Mouse (Mus musculus): ENCODE measurements around the gene Prdm10. TPM values are rescaled to one million over a fixed set of nuclear protein-coding genes. Genes with fewer than 3 reads are reported as not detected.

Prdm10 gene
- polyA plus RNA-seq, 1 experiment from 2014 or later = 6.5 TPM

- no peaks in the 10 kb centered on the region for H3K36me3 ChIP-seq (replicated peaks; ENCODE audit: control insufficient read depth, insufficient read depth, low read depth, low read length)
- no peak for DNase-seq (ENCODE audit: low spot score)
- H3K4me3 ChIP-seq (ENCODE audit: low read depth, low read length) = no peak overlapping the region
- no peak for ATAC-seq (replicated peaks; ENCODE audit: insufficient number of reproducible peaks, low FRiP score, low TSS enrichment, low read depth)
- no peak overlapping the region for H3K9ac ChIP-seq (replicated peaks; ENCODE audit: low read length)
- no peaks in the 10 kb centered on the region for H3K4me1 ChIP-seq (ENCODE audit: control insufficient read depth, insufficient read depth, low read length)
- no peaks in the 10 kb centered on the region for H3K9me3 ChIP-seq (replicated peaks; ENCODE audit: control insufficient read depth, low read length)
- no peak overlapping the region for H3K4me2 ChIP-seq (ENCODE audit: low read depth, low read length)
- 64% methylated on average over 11 of the region's 11 CpGs for WGBS
- no peaks in the 10 kb centered on the region for H3K27me3 ChIP-seq (ENCODE audit: control insufficient read depth, insufficient read depth, low read length)
- H3K27ac ChIP-seq (replicated peaks; ENCODE audit: low read depth, low read length) = no peak overlapping the region; the same call in 1 of the 2 replicates
These were observed 26.3 kb upstream of the Prdm10 start for GRCm38 (mm10) chr9:31253866-31254696.

- no peak overlapping the region for H3K4me3 ChIP-seq (ENCODE audit: low read depth, low read length)
- DNase-seq (ENCODE audit: low spot score) (no peak), ATAC-seq (replicated peaks; ENCODE audit: insufficient number of reproducible peaks, low FRiP score, low TSS enrichment, low read depth) (no peak)
- H3K36me3 ChIP-seq (replicated peaks; ENCODE audit: control insufficient read depth, insufficient read depth, low read depth, low read length) = no peaks in the 10 kb centered on the region
- 91% methylated on average over 7 of the region's 7 CpGs for WGBS
- no peaks in the 10 kb centered on the region for H3K27me3 ChIP-seq (ENCODE audit: control insufficient read depth, insufficient read depth, low read length)
- H3K4me2 ChIP-seq (ENCODE audit: low read depth, low read length) = no peak overlapping the region
- H3K27ac ChIP-seq (replicated peaks; ENCODE audit: low read depth, low read length) = no peak overlapping the region
- no peaks in the 10 kb centered on the region for H3K4me1 ChIP-seq (ENCODE audit: control insufficient read depth, insufficient read depth, low read length)
- no peaks in the 10 kb centered on the region for H3K9me3 ChIP-seq (replicated peaks; ENCODE audit: control insufficient read depth, low read length)
- H3K9ac ChIP-seq (replicated peaks; ENCODE audit: low read length) = no peak overlapping the region
These were observed 25.7 kb upstream of the Prdm10 start for GRCm38 (mm10) chr9:31254697-31255004.

GRCm38 (mm10) chr9:31255953-31256352 lies 24.4 kb upstream of the Prdm10 start:
- WGBS = 88% methylated on average over 7 of the region's 7 CpGs
- Histone ChIP-seq H3K9me3 (replicated peaks; ENCODE audit: control insufficient read depth, low read length) (no peaks in the 10 kb centered on the region), H3K27ac (replicated peaks; ENCODE audit: low read depth, low read length) (no peak overlapping the region), H3K9ac (replicated peaks; ENCODE audit: low read length) (no peak overlapping the region), H3K4me2 (ENCODE audit: low read depth, low read length) (no peak overlapping the region), H3K36me3 (replicated peaks; ENCODE audit: control insufficient read depth, insufficient read depth, low read depth, low read length) (no peaks in the 10 kb centered on the region), H3K27me3 (ENCODE audit: control insufficient read depth, insufficient read depth, low read length) (no peaks in the 10 kb centered on the region), H3K4me3 (ENCODE audit: low read depth, low read length) (no peak overlapping the region), H3K4me1 (ENCODE audit: control insufficient read depth, insufficient read depth, low read length) (no peaks in the 10 kb centered on the region)
- DNase-seq (ENCODE audit: low spot score) = no peak
- no peak for ATAC-seq (replicated peaks; ENCODE audit: insufficient number of reproducible peaks, low FRiP score, low TSS enrichment, low read depth)

GRCm38 (mm10) chr9:31258237-31258636 lies 22.1 kb upstream of the Prdm10 start:
- Histone ChIP-seq H3K4me2 (ENCODE audit: low read depth, low read length) (no peak overlapping the region), H3K4me1 (ENCODE audit: control insufficient read depth, insufficient read depth, low read length) (no peaks in the 10 kb centered on the region), H3K9ac (replicated peaks; ENCODE audit: low read length) (no peak overlapping the region), H3K9me3 (replicated peaks; ENCODE audit: control insufficient read depth, low read length) (no peaks in the 10 kb centered on the region), H3K4me3 (ENCODE audit: low read depth, low read length) (no peak overlapping the region), H3K27ac (replicated peaks; ENCODE audit: low read depth, low read length) (no peak overlapping the region), H3K36me3 (replicated peaks; ENCODE audit: control insufficient read depth, insufficient read depth, low read depth, low read length) (no peaks in the 10 kb centered on the region), H3K27me3 (ENCODE audit: control insufficient read depth, insufficient read depth, low read length) (no peaks in the 10 kb centered on the region)
- WGBS = 68% methylated on average over 3 of the region's 3 CpGs
- ATAC-seq (replicated peaks; ENCODE audit: insufficient number of reproducible peaks, low FRiP score, low TSS enrichment, low read depth) = no peak
- no peak for DNase-seq (ENCODE audit: low spot score)

GRCm38 (mm10) chr9:31260219-31260618 lies 20.1 kb upstream of the Prdm10 start:
- WGBS = 84% methylated on average over 4 of the region's 4 CpGs
- ATAC-seq (replicated peaks; ENCODE audit: insufficient number of reproducible peaks, low FRiP score, low TSS enrichment, low read depth) (no peak), DNase-seq (ENCODE audit: low spot score) (no peak)
- H3K4me3 ChIP-seq (ENCODE audit: low read depth, low read length) = no peak overlapping the region
- no peak overlapping the region for H3K27ac ChIP-seq (replicated peaks; ENCODE audit: low read depth, low read length)
- H3K9me3 ChIP-seq (replicated peaks; ENCODE audit: control insufficient read depth, low read length) = no peaks in the 10 kb centered on the region
- no peaks in the 10 kb centered on the region for H3K36me3 ChIP-seq (replicated peaks; ENCODE audit: control insufficient read depth, insufficient read depth, low read depth, low read length)
- H3K9ac ChIP-seq (replicated peaks; ENCODE audit: low read length) = no peak overlapping the region
- no peaks in the 10 kb centered on the region for H3K27me3 ChIP-seq (ENCODE audit: control insufficient read depth, insufficient read depth, low read length)
- no peak overlapping the region for H3K4me2 ChIP-seq (ENCODE audit: low read depth, low read length)
- no peaks in the 10 kb centered on the region for H3K4me1 ChIP-seq (ENCODE audit: control insufficient read depth, insufficient read depth, low read length)

- Histone ChIP-seq H3K4me3 (ENCODE audit: low read depth, low read length) (no peak overlapping the region), H3K36me3 (replicated peaks; ENCODE audit: control insufficient read depth, insufficient read depth, low read depth, low read length) (no peaks in the 10 kb centered on the region), H3K9ac (replicated peaks; ENCODE audit: low read length) (no peak overlapping the region), H3K9me3 (replicated peaks; ENCODE audit: control insufficient read depth, low read length) (no peaks in the 10 kb centered on the region), H3K4me2 (ENCODE audit: low read depth, low read length) (no peak overlapping the region), H3K27ac (replicated peaks; ENCODE audit: low read depth, low read length) (no peak overlapping the region), H3K27me3 (ENCODE audit: control insufficient read depth, insufficient read depth, low read length) (no peaks in the 10 kb centered on the region), H3K4me1 (ENCODE audit: control insufficient read depth, insufficient read depth, low read length) (no peaks in the 10 kb centered on the region)
- ATAC-seq (replicated peaks; ENCODE audit: insufficient number of reproducible peaks, low FRiP score, low TSS enrichment, low read depth) (no peak), DNase-seq (ENCODE audit: low spot score) (no peak)
- 22% methylated on average over 4 of the region's 4 CpGs for WGBS
These were observed 17.9 kb upstream of the Prdm10 start for GRCm38 (mm10) chr9:31262226-31263105.

- 69% methylated on average over 5 of the region's 5 CpGs for WGBS
- Histone ChIP-seq H3K27me3 (ENCODE audit: control insufficient read depth, insufficient read depth, low read length) (no peaks in the 10 kb centered on the region), H3K27ac (replicated peaks; ENCODE audit: low read depth, low read length) (no peak overlapping the region), H3K4me2 (ENCODE audit: low read depth, low read length) (no peak overlapping the region), H3K9ac (replicated peaks; ENCODE audit: low read length) (no peak overlapping the region), H3K4me1 (ENCODE audit: control insufficient read depth, insufficient read depth, low read length) (no peaks in the 10 kb centered on the region), H3K4me3 (ENCODE audit: low read depth, low read length) (no peak overlapping the region), H3K9me3 (replicated peaks; ENCODE audit: control insufficient read depth, low read length) (no peaks in the 10 kb centered on the region), H3K36me3 (replicated peaks; ENCODE audit: control insufficient read depth, insufficient read depth, low read depth, low read length) (no peaks in the 10 kb centered on the region)
- DNase-seq (ENCODE audit: low spot score) (peak; percentile 17), ATAC-seq (replicated peaks; ENCODE audit: insufficient number of reproducible peaks, low FRiP score, low TSS enrichment, low read depth) (no peak)
These were observed 14.2 kb upstream of the Prdm10 start for GRCm38 (mm10) chr9:31266013-31266659.
